Mouse (Mus musculus) heart, embryonic 16.5 days (tissue): ENCODE data around the gene Krt13. TPM values are rescaled to one million over a fixed set of nuclear protein-coding genes. Genes with fewer than 3 reads are reported as not detected.

ENCODE experiments used
- ATAC-seq: fragments of 200-750 bp; cut with Nextera tagmentation; replicated peaks from 2 replicates; pipeline ENCODE4 v1.8.0; 2017; ENCODE audit warnings: moderate number of reproducible peaks; ENCODE audit not compliant: insufficient read depth, low FRiP score; ENCODE audit errors: extremely low read depth
- H3K27ac ChIP-seq: fragments of 300-500 bp; sonication (generic); 2 replicates; pipeline ENCODE4 v1.5.1; 2014; ENCODE audit warnings: mild to moderate bottlenecking, low read length, control low read depth, moderate library complexity
- H3K27me3 ChIP-seq: fragments of 300-500 bp; sonication (generic); 2 replicates; pipeline ENCODE4 v1.6.1; 2014; ENCODE audit warnings: low read length, mixed read lengths; ENCODE audit not compliant: control insufficient read depth, insufficient read depth
- H3K36me3 ChIP-seq: fragments of 300-500 bp; sonication (generic); 2 replicates; pipeline ENCODE4 v1.6.1; 2014; ENCODE audit not compliant: control insufficient read depth, insufficient read depth
- H3K4me1 ChIP-seq: fragments of 300-500 bp; sonication (generic); 2 replicates; pipeline ENCODE4 v1.6.1; 2014; ENCODE audit warnings: low read length, mixed read lengths; ENCODE audit not compliant: control insufficient read depth, insufficient read depth
- H3K4me2 ChIP-seq: fragments of 300-500 bp; sonication (generic); 2 replicates; pipeline ENCODE4 v1.6.1; 2014; ENCODE audit warnings: low read depth, mild to moderate bottlenecking, control low read depth, low read length
- H3K4me3 ChIP-seq: fragments of 300-500 bp; sonication (generic); 2 replicates; pipeline ENCODE4 v1.5.1; 2014; ENCODE audit warnings: mild to moderate bottlenecking, control low read depth, low read length
- H3K9ac ChIP-seq: fragments of 300-500 bp; sonication (generic); 2 replicates; pipeline ENCODE4 v1.6.1; 2014; ENCODE audit warnings: low read length, control low read depth
- H3K9me3 ChIP-seq: fragments of 300-500 bp; sonication (generic); replicated peaks from 2 replicates; pipeline ENCODE4 v1.6.1; 2016; ENCODE audit warnings: low read length; ENCODE audit not compliant: control insufficient read depth
- WGBS: fragments of 180-500 bp; shearing (Covaris S2); extraction: QIAGEN DNeasy Blood & Tissue Kit; methylation state at CpG from one replicate; pipeline ENCODE4 v1.1.7; 2014; 5-methylcytosine and 5-hydroxymethylcytosine counted together
- polyA plus RNA-seq: library from polyadenylated mRNA; unstranded; fragments of >200 nt; fragmentation: Nextera tagmentation; extraction: Ambion mirVana; gene quantifications from 2 replicates; pipeline ENCODE4 v1.2.1, GENCODE M21; 2015

Gene Krt13
- polyA plus RNA-seq, 1 experiment from 2014 or later, result 0.58 TPM

GRCm38 (mm10) chr11:100088378-100089025 is 32.9 kb downstream of the Krt13 start:
- ATAC-seq, result no peak

GRCm38 (mm10) chr11:100087861-100088260 is 33.5 kb downstream of the Krt13 start, which contains the start of gene Krt32:
Gene Krt32, minus strand, starts transcription at chr11:100088226.
- Histone ChIP-seq H3K27ac (no peak within 1 kb of the TSS), H3K4me2 (no peak within 1 kb of the TSS), H3K36me3 (no peaks in the 10 kb centered on the region), H3K27me3 (no peaks in the 10 kb centered on the region), H3K4me1 (no peaks in the 10 kb centered on the region), H3K4me3 (no peak within 1 kb of the TSS), H3K9me3 (no peaks in the 10 kb centered on the region), H3K9ac (no peak within 1 kb of the TSS)
- 86% methylated on average over 10 of the region's 10 CpGs for WGBS
- ATAC-seq, result no peak

More at GRCm38 (mm10) chr11:100088378-100089025, 32.9 kb downstream of the Krt13 start:
- Histone ChIP-seq H3K4me1 (no peaks in the 10 kb centered on the region), H3K27me3 (no peaks in the 10 kb centered on the region), H3K27ac (no peak overlapping the region), H3K9ac (no peak overlapping the region), H3K9me3 (no peaks in the 10 kb centered on the region), H3K4me2 (no peak overlapping the region), H3K36me3 (no peaks in the 10 kb centered on the region), H3K4me3 (no peak overlapping the region)
- WGBS, result 58% methylated on average over 7 of the region's 7 CpGs

- 67% methylated on average over 1 of the region's 1 CpGs for WGBS
- no peaks in the 10 kb centered on the region; the same call in 1 of the 2 replicates for H3K4me1 ChIP-seq
- no peak overlapping the region for H3K4me2 ChIP-seq
- no peaks in the 10 kb centered on the region for H3K27me3 ChIP-seq
- no peak overlapping the region for H3K4me3 ChIP-seq
- no peak for ATAC-seq
- H3K27ac ChIP-seq, result no peak overlapping the region
- no peaks in the 10 kb centered on the region for H3K36me3 ChIP-seq
- no peaks in the 10 kb centered on the region for H3K9me3 ChIP-seq
- H3K9ac ChIP-seq, result no peak overlapping the region
Observed at GRCm38 (mm10) chr11:100073873-100074272, 47.5 kb downstream of the Krt13 start.

Other genes with a start within 250 kb of the Krt13 start
- gene Krtap9-1, start 248.2 kb downstream of the Krt13 start, polyA plus RNA-seq, result not detected in 2 replicates
- not detected in 2 replicates for gene Gm11567, start 242.4 kb downstream of the Krt13 start, polyA plus RNA-seq
- gene Krtap31-1, start 213.6 kb downstream of the Krt13 start, polyA plus RNA-seq, result not detected in 2 replicates
- not detected in 2 replicates for gene Gm11565, start 206.8 kb downstream of the Krt13 start, polyA plus RNA-seq
- not detected in 2 replicates for gene Krtap31-2, start 185.3 kb downstream of the Krt13 start, polyA plus RNA-seq
- gene Krtap9-5, start 173.1 kb downstream of the Krt13 start, polyA plus RNA-seq, result not detected in 2 replicates
- gene Krtap29-1, start 142.5 kb downstream of the Krt13 start, polyA plus RNA-seq, result not detected in 2 replicates
- not detected in 2 replicates for gene Krtap16-1, start 135.0 kb downstream of the Krt13 start, polyA plus RNA-seq
- 0.27 TPM in 1 of 2 replicates, not detected in the other for gene Krtap17-1, start 127.6 kb downstream of the Krt13 start, polyA plus RNA-seq
- gene Krt33a, start 105.4 kb downstream of the Krt13 start, polyA plus RNA-seq, result not detected in 2 replicates
- gene Krt33b, start 91.7 kb downstream of the Krt13 start, polyA plus RNA-seq, result not detected in 2 replicates
- not detected in 2 replicates for gene Krt34, start 80.0 kb downstream of the Krt13 start, polyA plus RNA-seq
- gene Krt31, start 71.0 kb downstream of the Krt13 start, polyA plus RNA-seq, result 0.12 TPM in 1 of 2 replicates, not detected in the other
- not detected in 2 replicates for gene Krt32, start 33.3 kb downstream of the Krt13 start, polyA plus RNA-seq
- not detected in 2 replicates for gene Krt35, start 25.3 kb downstream of the Krt13 start, polyA plus RNA-seq
- gene Krt36, start 15.9 kb downstream of the Krt13 start, polyA plus RNA-seq, result not detected in 2 replicates
- 12.4 and 18.4 TPM in 2 replicates for gene Krt15, start 14.4 kb upstream of the Krt13 start, polyA plus RNA-seq
- gene Krt19, start 27.1 kb upstream of the Krt13 start, polyA plus RNA-seq, result 64.1 and 79.3 TPM in 2 replicates
- not detected in 2 replicates for gene Krt9, start 71.7 kb upstream of the Krt13 start, polyA plus RNA-seq
- gene Krt14, start 86.0 kb upstream of the Krt13 start, polyA plus RNA-seq, result 5.0 and 7.8 TPM in 2 replicates
- 0.24 and 0.49 TPM in 2 replicates for gene Krt16, start 127.3 kb upstream of the Krt13 start, polyA plus RNA-seq
- gene Krt17, start 139.5 kb upstream of the Krt13 start, polyA plus RNA-seq, result 26.6 and 58.5 TPM in 2 replicates
- gene Krt42, start 148.3 kb upstream of the Krt13 start, polyA plus RNA-seq, result not detected in 2 replicates
- 1,600 and 1,609 TPM in 2 replicates for gene Eif1, start 198.3 kb upstream of the Krt13 start, polyA plus RNA-seq
- gene Gast, start 212.8 kb upstream of the Krt13 start, polyA plus RNA-seq, result not detected in 2 replicates
- 5.6 and 5.8 TPM in 2 replicates for gene Hap1, start 234.6 kb upstream of the Krt13 start, polyA plus RNA-seq